Mouse (Mus musculus) CH12.LX (cell line): ENCODE measurements around the gene Kif5c.

ENCODE experiments used
- CTCF ChIP-seq, 2 experiments: IDR thresholded peaks in 1 of 2; conservative IDR thresholded peaks in 1 of 2; 2 replicates each; pipeline ENCODE4 v1.5.1; 2011 to 2012; ENCODE audit warnings: low read depth in 2 of 2, low read length in 2 of 2, improper control_type of control experiment in 1 of 2, inconsistent platforms in 1 of 2, mild to moderate bottlenecking in 1 of 2, moderate library complexity in 1 of 2
- MAZ ChIP-seq: IDR thresholded peaks from 2 replicates; pipeline ENCODE4 v1.6.1; 2012; ENCODE audit warnings: low read depth, mild to moderate bottlenecking, inconsistent platforms, low read length, improper control_type of control experiment, moderate library complexity
- POLR2A ChIP-seq: IDR thresholded peaks from 2 replicates; pipeline ENCODE4 v1.6.1; 2011; ENCODE audit warnings: low read depth, mild to moderate bottlenecking, improper control_type of control experiment, low read length
- SIN3A ChIP-seq: IDR thresholded peaks from 2 replicates; pipeline ENCODE4 v1.6.1; 2012; ENCODE audit warnings: low read length, improper control_type of control experiment, inconsistent platforms
- UBTF ChIP-seq: IDR thresholded peaks from 2 replicates; pipeline ENCODE4 v1.6.1; 2012; ENCODE audit warnings: low read depth, mild to moderate bottlenecking, inconsistent platforms, low read length, improper control_type of control experiment, moderate library complexity

DNA sequence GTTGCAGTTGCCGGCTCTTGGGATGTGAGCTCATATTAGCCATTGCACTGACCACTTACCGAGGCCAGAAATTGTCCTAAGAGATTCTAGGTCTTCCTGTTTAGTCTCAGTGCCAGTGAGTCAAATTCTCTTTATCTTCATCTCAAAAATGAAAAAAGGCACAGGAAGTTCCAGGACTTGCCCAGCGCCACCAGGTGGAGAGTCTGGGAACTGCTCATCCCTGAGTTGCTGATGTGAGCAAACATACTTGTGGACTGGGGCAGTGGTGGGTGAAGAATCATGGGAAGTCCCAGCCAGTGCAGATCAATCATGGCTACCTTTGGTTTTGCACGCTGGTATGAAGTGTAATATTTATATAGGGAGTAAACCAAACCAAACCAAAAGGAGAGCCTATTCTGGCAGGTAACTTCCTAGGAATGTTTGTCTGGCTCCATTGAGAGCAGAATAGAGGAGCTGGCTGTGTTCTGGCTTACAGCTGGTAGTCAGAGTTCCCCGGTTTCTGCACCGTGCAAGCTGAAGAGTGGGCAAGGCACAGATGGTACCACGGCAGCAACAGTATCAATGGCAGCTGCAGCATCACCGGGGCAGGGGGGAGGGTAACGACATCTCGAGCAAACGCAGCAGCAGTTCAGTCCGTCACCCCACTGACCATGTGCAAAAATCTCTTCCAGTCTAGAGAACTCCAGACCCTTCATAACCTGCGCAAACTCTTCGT is 129.7 kb downstream of the Kif5c start:
- peak; percentile 75 to 78 for TF ChIP-seq CTCF (conservative IDR thresholded peaks at IDR 0.05 in 1 of 2, IDR thresholded peaks at IDR 0.05 in 1 of 2; ENCODE audit: low read depth in 2 of 2, low read length in 2 of 2)
- TF ChIP-seq POLR2A: no peak
- no peak for TF ChIP-seq UBTF
- 0 out of 2 replicates have a peak, but pooled peaks have one; percentile 57 for TF ChIP-seq SIN3A
- TF ChIP-seq MAZ: no peak
